Mouse (Mus musculus): ENCODE measurements around the gene Slc12a7. TPM values are rescaled to one million over a fixed set of nuclear protein-coding genes. Genes with fewer than 3 reads are reported as not detected.
A peak's percentile ranks its signal among the peaks of the same experiment; 100 is the strongest.

The Slc12a7 gene
- polyA plus RNA-seq, 1 experiment from 2014 or later: 19.7 TPM

GRCm38 (mm10) chr13:73839740-73840139 lies 106.8 kb downstream of the Slc12a7 start:
- Histone ChIP-seq H3K9ac (no peak overlapping the region), H3K4me3 (ENCODE audit: low read depth, low read length) (no peak overlapping the region), H3K4me2 (no peak overlapping the region), H3K4me1 (ENCODE audit: insufficient read depth) (no peaks in the 10 kb centered on the region; the same call in 1 of the 2 replicates), H3K36me3 (ENCODE audit: insufficient read depth) (no peaks in the 10 kb centered on the region), H3K27ac (ENCODE audit: low read depth) (no peak overlapping the region), H3K9me3 (ENCODE audit: low read depth, low read length) (no peaks in the 10 kb centered on the region), H3K27me3 (ENCODE audit: insufficient read depth, low read length) (no peaks in the 10 kb centered on the region)
- 76% methylated on average over 4 of the region's 4 CpGs for WGBS
- no peak for DNase-seq
- no peak for ATAC-seq (ENCODE audit: insufficient read depth)
- no peak for TF ChIP-seq CTCF (IDR thresholded peaks at IDR 0.05; ENCODE audit: low read depth)

DNA sequence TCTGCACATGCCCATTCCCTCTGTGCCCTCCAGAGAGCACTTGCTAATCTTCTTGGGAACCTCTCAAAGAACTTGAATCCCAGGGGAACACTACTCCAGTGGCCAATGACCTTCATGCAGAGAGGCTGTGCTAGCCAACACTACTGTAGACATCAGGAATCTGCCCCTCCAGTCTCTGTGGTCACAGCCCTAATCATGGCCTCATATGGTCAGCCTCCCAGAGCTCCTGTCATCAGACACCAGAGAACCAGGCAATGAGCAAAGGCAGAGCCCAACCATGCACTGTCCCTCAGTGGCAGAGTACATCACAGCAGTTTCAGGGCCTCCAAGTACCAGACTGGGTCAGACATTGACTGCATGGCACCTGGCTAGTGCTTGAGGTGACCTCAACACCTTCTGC lies 109.8 kb downstream of the Slc12a7 start:
- Histone ChIP-seq H3K27ac (ENCODE audit: low read depth) (no peak overlapping the region), H3K4me2 (no peak overlapping the region), H3K4me3 (ENCODE audit: low read depth, low read length) (no peak overlapping the region), H3K27me3 (ENCODE audit: insufficient read depth, low read length) (peaks cover 20% of the 10 kb centered on the region), H3K9me3 (ENCODE audit: low read depth, low read length) (no peaks in the 10 kb centered on the region), H3K36me3 (ENCODE audit: insufficient read depth) (no peaks in the 10 kb centered on the region), H3K9ac (no peak overlapping the region), H3K4me1 (ENCODE audit: insufficient read depth) (no peaks in the 10 kb centered on the region; the same call in 1 of the 2 replicates)
- DNase-seq (no peak), ATAC-seq (ENCODE audit: insufficient read depth) (no peak)
- TF ChIP-seq CTCF (IDR thresholded peaks at IDR 0.05; ENCODE audit: low read depth): no peak

DNA sequence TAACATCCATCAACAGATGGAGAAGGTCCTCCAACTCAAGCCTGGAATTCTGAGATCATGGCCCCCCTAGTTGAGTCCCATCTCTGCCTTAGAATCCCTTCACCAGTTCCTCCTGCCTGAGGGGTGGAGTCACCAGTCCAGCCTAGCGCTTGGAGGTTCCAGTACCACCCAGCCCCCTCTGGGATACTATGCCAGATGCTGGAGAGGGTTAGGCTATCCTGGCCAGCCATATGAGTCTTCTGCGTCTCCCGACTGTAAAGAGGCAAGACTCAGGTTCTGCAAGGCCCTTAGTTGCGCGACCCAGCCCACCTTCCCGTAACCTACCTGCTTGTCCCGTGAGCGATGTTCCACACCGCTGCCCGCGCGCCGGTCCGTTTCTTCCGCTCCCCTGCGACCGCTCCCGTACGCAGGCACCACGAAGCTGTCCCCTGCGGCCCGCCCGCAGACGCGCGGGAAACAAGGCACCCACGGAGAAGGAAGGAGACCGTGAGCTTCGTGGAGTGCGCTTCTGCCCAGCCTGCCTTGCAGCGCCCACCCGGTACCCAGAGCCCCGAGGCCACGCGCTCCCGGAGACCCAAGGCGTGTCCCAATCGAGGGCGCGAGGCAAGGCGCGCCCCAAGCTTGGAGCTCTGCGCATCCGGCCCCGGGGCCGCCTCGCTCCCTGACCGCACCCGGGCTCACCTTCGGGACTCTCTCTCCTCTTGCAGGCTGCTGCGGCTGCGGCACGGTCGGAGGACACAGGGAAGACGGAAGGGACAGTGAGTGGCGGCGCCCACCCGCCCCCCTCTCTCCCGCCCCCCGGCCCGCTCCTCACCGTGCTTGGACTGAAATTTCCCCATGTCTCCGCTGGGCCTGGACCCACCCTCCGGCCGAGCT lies 113.9 kb downstream of the Slc12a7 start:
- peak; percentile 81 for ATAC-seq (ENCODE audit: insufficient read depth)
- WGBS: under 1% methylated on average over 65 of the region's 65 CpGs
- peak overlapping the region; percentile 56 for H3K9ac ChIP-seq
- peak; percentile 57 for DNase-seq
- no peak for TF ChIP-seq CTCF (IDR thresholded peaks at IDR 0.05; ENCODE audit: low read depth)
- no peaks in the 10 kb centered on the region for H3K9me3 ChIP-seq (ENCODE audit: low read depth, low read length)
- H3K4me3 ChIP-seq (ENCODE audit: low read depth, low read length): peak overlapping the region; percentile 53
- H3K4me1 ChIP-seq (ENCODE audit: insufficient read depth): no peaks in the 10 kb centered on the region; the same call in 1 of the 2 replicates
- no peak overlapping the region for H3K27ac ChIP-seq (ENCODE audit: low read depth)
- H3K36me3 ChIP-seq (ENCODE audit: insufficient read depth): no peaks in the 10 kb centered on the region
- H3K27me3 ChIP-seq (ENCODE audit: insufficient read depth, low read length): peaks cover 20% of the 10 kb centered on the region
- peak overlapping the region; percentile 88 for H3K4me2 ChIP-seq

- peak; percentile 92 for ATAC-seq (ENCODE audit: insufficient read depth)
- no peaks in the 10 kb centered on the region; the same call in 1 of the 2 replicates for H3K4me1 ChIP-seq (ENCODE audit: insufficient read depth)
- H3K4me2 ChIP-seq: peak within 1 kb of the TSS; percentile 88
- H3K36me3 ChIP-seq (ENCODE audit: insufficient read depth): no peaks in the 10 kb centered on the region
- peak within 1 kb of the TSS; percentile 53 for H3K4me3 ChIP-seq (ENCODE audit: low read depth, low read length)
- under 1% methylated on average over 38 of the region's 38 CpGs for WGBS
- peak within 1 kb of the TSS; percentile 56 for H3K9ac ChIP-seq
- H3K27ac ChIP-seq (ENCODE audit: low read depth): no peak within 1 kb of the TSS
- no peaks in the 10 kb centered on the region for H3K9me3 ChIP-seq (ENCODE audit: low read depth, low read length)
- peaks cover 20% of the 10 kb centered on the region for H3K27me3 ChIP-seq (ENCODE audit: insufficient read depth, low read length)
- TF ChIP-seq CTCF (IDR thresholded peaks at IDR 0.05; ENCODE audit: low read depth): peak; percentile 76
- peak; percentile 93 for DNase-seq
Measured at GRCm38 (mm10) chr13:73847465-73847836, 114.6 kb downstream of the Slc12a7 start, which contains the start of gene Nkd2. TSS of gene Nkd2 (minus strand) at chr13:73847631.

Other genes starting within 250 kb of the Slc12a7 start
- gene Slc6a3, start 196.3 kb upstream of the Slc12a7 start, polyA plus RNA-seq (2014; fragmentation: Nextera tagmentation; extraction: Ambion mirVana): 0.14 and 0.24 TPM in 2 replicates
- 124 and 128 TPM in 2 replicates for gene Clptm1l, start 129.1 kb upstream of the Slc12a7 start, polyA plus RNA-seq (2014; fragmentation: Nextera tagmentation; extraction: Ambion mirVana)
- gene Tert, start 106.2 kb upstream of the Slc12a7 start, polyA plus RNA-seq (2014; fragmentation: Nextera tagmentation; extraction: Ambion mirVana): 3.8 and 4.1 TPM in 2 replicates
- gene Slc6a18, start 55.1 kb upstream of the Slc12a7 start, polyA plus RNA-seq (2014; fragmentation: Nextera tagmentation; extraction: Ambion mirVana): not detected in 2 replicates
- 0.08 TPM in 1 of 2 replicates, not detected in the other for gene Slc6a19, start 28.2 kb upstream of the Slc12a7 start, polyA plus RNA-seq (2014; fragmentation: Nextera tagmentation; extraction: Ambion mirVana)
- 4.6 and 4.8 TPM in 2 replicates for gene Nkd2, start 114.5 kb downstream of the Slc12a7 start, polyA plus RNA-seq (2014; fragmentation: Nextera tagmentation; extraction: Ambion mirVana)
- gene Trip13, start 204.7 kb downstream of the Slc12a7 start, polyA plus RNA-seq (2014; fragmentation: Nextera tagmentation; extraction: Ambion mirVana): 53.1 and 61.2 TPM in 2 replicates
- gene Brd9, start 204.7 kb downstream of the Slc12a7 start, polyA plus RNA-seq (2014; fragmentation: Nextera tagmentation; extraction: Ambion mirVana): 47.9 and 53.2 TPM in 2 replicates
- not detected in 2 replicates for gene Zdhhc11, start 230.8 kb downstream of the Slc12a7 start, polyA plus RNA-seq (2014; fragmentation: Nextera tagmentation; extraction: Ambion mirVana)